Mouse (Mus musculus): Measurements from ENCODE around the gene Sept9.

DNA sequence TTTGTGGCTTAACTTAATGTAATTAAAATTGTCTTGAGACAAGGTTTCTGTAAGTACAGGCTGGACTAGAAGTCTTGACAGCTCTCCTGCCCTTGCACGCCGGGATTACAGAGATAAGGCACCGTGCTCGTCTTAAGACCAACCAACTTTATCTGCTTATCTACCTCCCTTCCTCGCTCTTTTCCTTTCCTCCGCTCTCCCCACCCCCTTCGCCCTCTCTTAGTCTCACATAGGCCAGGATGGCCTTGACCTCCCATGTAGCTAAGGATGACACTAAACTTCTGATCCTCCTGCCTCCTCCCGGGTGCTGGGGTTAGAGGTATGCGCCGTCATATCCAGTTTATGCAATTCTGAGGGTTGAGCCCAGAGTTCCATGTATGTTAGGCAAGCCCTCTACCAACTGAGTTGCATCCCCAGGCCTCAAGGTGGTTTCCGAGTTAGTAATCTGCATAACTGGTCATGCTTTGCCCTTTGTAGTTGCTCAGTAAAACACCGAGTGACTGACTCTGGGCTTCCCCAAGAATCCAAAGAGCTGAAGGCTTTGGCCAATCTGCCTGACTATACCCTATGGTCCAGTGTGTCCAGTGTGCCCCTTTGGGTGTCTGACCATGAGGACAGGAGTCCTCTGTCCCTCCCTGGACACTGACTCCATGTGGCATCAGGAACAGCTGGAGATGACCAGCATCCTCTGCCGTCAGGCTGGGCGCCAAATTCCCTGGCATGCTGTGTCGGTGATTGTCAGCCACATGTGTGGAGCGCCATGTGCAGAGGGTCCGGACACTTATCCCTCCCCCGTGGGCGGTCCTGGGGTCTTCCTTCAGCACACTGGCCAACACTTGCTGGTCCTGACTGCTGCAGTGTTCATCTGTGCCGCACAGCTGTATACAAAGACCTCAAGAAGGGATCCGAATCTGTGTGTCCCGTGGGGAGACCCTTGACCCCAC, 50.8 kb downstream of the Sept9 start:
- TF ChIP-seq CTCF (IDR thresholded peaks at IDR 0.05; ENCODE audit: low read depth) = no peak
- no peak for TF ChIP-seq EP300 (IDR thresholded peaks at IDR 0.05; ENCODE audit: low read depth)
